ENCODE assay signal across 29 mouse cellular contexts in the genomic region with DNA sequence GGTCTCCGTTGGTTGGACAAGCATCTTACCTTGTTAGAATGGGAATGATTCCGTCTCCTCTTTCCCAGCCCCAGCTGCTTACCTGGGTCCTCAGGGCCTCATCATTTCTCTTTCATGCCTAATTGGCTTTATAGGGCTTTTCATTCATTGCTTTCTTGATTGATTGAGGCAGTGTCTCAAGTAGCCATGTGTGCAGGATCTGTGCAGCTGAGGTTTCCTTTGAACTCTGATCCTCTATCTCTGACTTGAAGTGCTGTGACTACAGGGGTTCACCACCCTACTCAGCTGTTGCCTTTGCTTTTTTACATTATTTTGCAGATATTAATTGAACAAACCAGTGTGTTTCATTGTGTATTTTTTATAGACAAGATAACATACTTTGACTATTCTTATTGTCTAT. TPM values are rescaled to one million over a fixed set of nuclear protein-coding genes. Genes with fewer than 3 reads are reported as not detected.
DNase-seq lines count a peak whose midpoint lies in the region; ATAC-seq and TF ChIP-seq lines count a peak whose summit lies in the region.
"Had no signal": no experiment of that assay in that cellular context is flagged by ENCODE, and none has a peak within 500 bp of the region (broad histone marks: within the 10 kb centered on the region; RNA-seq: fewer than 3 reads in every experiment).

No protein-coding gene starts in this region.

- DNase-seq in embryo, embryonic 10.5 days (ENCODE audit: low spot score): peak; percentile 31
- DNase-seq in embryo, embryonic 11 days: no peak
- DNase-seq in kidney, adult 2 months: no peak
- DNase-seq in lung, postnatal 0 days (ENCODE audit: low spot score): no peak
- no peak for DNase-seq in lung, postnatal 25 days (ENCODE audit: low spot score)
- DNase-seq in stomach, postnatal 0 days (ENCODE audit: low spot score): no peak
- DNase-seq in midbrain, postnatal 0 days (ENCODE audit: low spot score): no peak
- DNase-seq: adrenal gland, postnatal 10 days; cerebellum, adult 2 months; cerebellum, postnatal 25 days; gastrocnemius, postnatal 14 days; heart, adult 18-20 months; heart, postnatal 36 days; kidney, postnatal 25 days; right cerebral cortex, adult 18-20 months; right cerebral cortex, postnatal 4 days; thymus, adult 2 months; thymus, postnatal 4 days had no signal

- no peak for TF ChIP-seq POLR2A in kidney, adult 2 months (IDR thresholded peaks at IDR 0.05; ENCODE audit: low read depth, low read length)

- H3K4me3 ChIP-seq in kidney, embryonic 14.5 days (ENCODE audit: low read length): no peak overlapping the region
- no peak overlapping the region for H3K4me3 ChIP-seq in kidney, adult 2 months (ENCODE audit: insufficient read depth, low read depth, low read length)
- no peak overlapping the region for H3K4me3 ChIP-seq in lung, postnatal 0 days (ENCODE audit: low read depth, low read length)
- no peak overlapping the region for H3K4me3 ChIP-seq in stomach, postnatal 0 days (ENCODE audit: low read depth, low read length)
- H3K4me3 ChIP-seq in midbrain, postnatal 0 days (ENCODE audit: low read depth, low read length): no peak overlapping the region
- H3K4me3 ChIP-seq: forebrain, embryonic 15.5 days; heart, embryonic 15.5 days; limb, embryonic 13.5 days; liver, embryonic 15.5 days; stomach, embryonic 15.5 days had no signal

- no peaks in the 10 kb centered on the region for H3K36me3 ChIP-seq in kidney, embryonic 14.5 days (ENCODE audit: control insufficient read depth, insufficient read depth, low read length)
- H3K36me3 ChIP-seq in kidney, adult 2 months (ENCODE audit: control insufficient read depth, insufficient read depth, low read length): no peaks in the 10 kb centered on the region
- H3K36me3 ChIP-seq in lung, postnatal 0 days (ENCODE audit: insufficient read depth, low read length): no peaks in the 10 kb centered on the region
- no peaks in the 10 kb centered on the region for H3K36me3 ChIP-seq in stomach, postnatal 0 days (ENCODE audit: control insufficient read depth, insufficient read depth, low read length)
- H3K36me3 ChIP-seq in midbrain, postnatal 0 days (ENCODE audit: insufficient read depth, low read length): no peaks in the 10 kb centered on the region
- H3K36me3 ChIP-seq: forebrain, embryonic 15.5 days; heart, embryonic 15.5 days; limb, embryonic 13.5 days; liver, embryonic 15.5 days; stomach, embryonic 15.5 days had no signal

- 28% methylated on average over 2 of the region's 2 CpGs for WGBS in kidney, embryonic 14.5 days
- WGBS in kidney, adult 2 months: 88% methylated on average over 2 of the region's 2 CpGs
- 83% methylated on average over 2 of the region's 2 CpGs for WGBS in lung, postnatal 0 days
- 81% methylated on average over 2 of the region's 2 CpGs for WGBS in stomach, postnatal 0 days
- WGBS in midbrain, postnatal 0 days: 53% methylated on average over 2 of the region's 2 CpGs

- H3K4me2 ChIP-seq in kidney, embryonic 14.5 days (replicated peaks; ENCODE audit: low read depth, low read length): no peak overlapping the region
- H3K4me2 ChIP-seq in lung, postnatal 0 days (replicated peaks; ENCODE audit: low read depth, low read length): no peak overlapping the region
- H3K4me2 ChIP-seq in stomach, postnatal 0 days (replicated peaks; ENCODE audit: low read depth): no peak overlapping the region
- H3K4me2 ChIP-seq in midbrain, postnatal 0 days (ENCODE audit: low read depth, low read length, poor library complexity, severe bottlenecking): no peak overlapping the region
- H3K4me2 ChIP-seq: forebrain, embryonic 15.5 days; heart, embryonic 15.5 days; limb, embryonic 13.5 days; liver, embryonic 15.5 days; midbrain, embryonic 11.5 days; stomach, embryonic 15.5 days had no signal

- no peak for TF ChIP-seq CTCF in kidney, adult 2 months (conservative IDR thresholded peaks at IDR 0.05; ENCODE audit: insufficient read depth, insufficient read length, low read depth, low read length)
- TF ChIP-seq CTCF in lung, postnatal 0 days (IDR thresholded peaks at IDR 0.05): no peak
- TF ChIP-seq CTCF in stomach, postnatal 0 days (IDR thresholded peaks at IDR 0.05; ENCODE audit: low read depth): no peak
- TF ChIP-seq CTCF in midbrain, postnatal 0 days (IDR thresholded peaks at IDR 0.05): no peak

- H3K27me3 ChIP-seq in kidney, embryonic 14.5 days (ENCODE audit: control insufficient read depth, insufficient read depth, low read length): no peaks in the 10 kb centered on the region
- H3K27me3 ChIP-seq in kidney, adult 2 months (replicated peaks; ENCODE audit: control insufficient read depth, insufficient read depth, low read length): no peaks in the 10 kb centered on the region
- H3K27me3 ChIP-seq in lung, postnatal 0 days (replicated peaks; ENCODE audit: insufficient read depth, low read length): no peaks in the 10 kb centered on the region
- no peaks in the 10 kb centered on the region for H3K27me3 ChIP-seq in stomach, postnatal 0 days (ENCODE audit: control insufficient read depth, insufficient read depth, low read length)
- no peaks in the 10 kb centered on the region for H3K27me3 ChIP-seq in midbrain, postnatal 0 days (ENCODE audit: insufficient read depth, low read length)
- H3K27me3 ChIP-seq: forebrain, embryonic 15.5 days; heart, embryonic 15.5 days; limb, embryonic 13.5 days; liver, embryonic 15.5 days; stomach, embryonic 15.5 days had no signal

- peaks cover 29% of the 10 kb centered on the region for H3K4me1 ChIP-seq in kidney, embryonic 14.5 days (ENCODE audit: control insufficient read depth, insufficient read depth, low read length)
- H3K4me1 ChIP-seq in kidney, adult 2 months (ENCODE audit: control insufficient read depth, insufficient read depth, low read length): peaks cover 34% of the 10 kb centered on the region
- peaks cover 5% of the 10 kb centered on the region; the same call in 1 of the 2 replicates for H3K4me1 ChIP-seq in lung, postnatal 0 days (ENCODE audit: insufficient read depth, low read depth, low read length)
- H3K4me1 ChIP-seq in stomach, postnatal 0 days (replicated peaks; ENCODE audit: control insufficient read depth, insufficient read depth): no peaks in the 10 kb centered on the region
- no peaks in the 10 kb centered on the region for H3K4me1 ChIP-seq in midbrain, postnatal 0 days (ENCODE audit: insufficient read depth, low read length)
- H3K4me1 ChIP-seq: forebrain, embryonic 15.5 days had no signal

- no peaks in the 10 kb centered on the region for H3K9me3 ChIP-seq in kidney, embryonic 14.5 days (ENCODE audit: control insufficient read depth, low read length)
- H3K9me3 ChIP-seq in lung, postnatal 0 days (ENCODE audit: low read length): no peaks in the 10 kb centered on the region
- no peaks in the 10 kb centered on the region for H3K9me3 ChIP-seq in stomach, postnatal 0 days (ENCODE audit: control insufficient read depth, low read length)
- H3K9me3 ChIP-seq in midbrain, postnatal 0 days (ENCODE audit: low read length): no peaks in the 10 kb centered on the region
- H3K9me3 ChIP-seq: forebrain, embryonic 15.5 days; heart, embryonic 15.5 days; limb, embryonic 13.5 days; liver, embryonic 15.5 days; stomach, embryonic 15.5 days had no signal

- no peak overlapping the region for H3K9ac ChIP-seq in kidney, embryonic 14.5 days (ENCODE audit: low read depth, low read length)
- H3K9ac ChIP-seq in lung, postnatal 0 days (replicated peaks; ENCODE audit: low read depth): no peak overlapping the region
- H3K9ac ChIP-seq in stomach, postnatal 0 days (ENCODE audit: low read length): no peak overlapping the region
- no peak overlapping the region for H3K9ac ChIP-seq in midbrain, postnatal 0 days (replicated peaks; ENCODE audit: low read length, poor library complexity, severe bottlenecking)
- H3K9ac ChIP-seq: forebrain, embryonic 15.5 days; heart, embryonic 15.5 days; limb, embryonic 13.5 days; liver, embryonic 15.5 days; stomach, embryonic 15.5 days had no signal

- ATAC-seq in kidney, embryonic 14.5 days (ENCODE audit: low FRiP score, low TSS enrichment): peak; percentile 83; the same call in 1 of the 2 replicates
- ATAC-seq in lung, postnatal 0 days: no peak
- no peak for ATAC-seq in stomach, postnatal 0 days (ENCODE audit: low FRiP score, low TSS enrichment)
- ATAC-seq in midbrain, postnatal 0 days (ENCODE audit: low FRiP score): no peak
- ATAC-seq: forebrain, embryonic 15.5 days; hindbrain, postnatal 0 days; intestine, embryonic 16.5 days had no signal

- H3K27ac ChIP-seq in kidney, embryonic 14.5 days (ENCODE audit: low read depth, low read length): no peak overlapping the region
- H3K27ac ChIP-seq in kidney, adult 2 months (ENCODE audit: insufficient read depth, low read depth, low read length): no peak overlapping the region
- H3K27ac ChIP-seq in lung, postnatal 0 days (ENCODE audit: low read length): peak overlapping the region; percentile 38; the same call in 1 of the 2 replicates
- H3K27ac ChIP-seq in stomach, postnatal 0 days (replicated peaks): peak overlapping the region; percentile 49; the same call in 1 of the 2 replicates
- H3K27ac ChIP-seq in midbrain, postnatal 0 days (ENCODE audit: low read depth, low read length): no peak overlapping the region
- H3K27ac ChIP-seq: forebrain, embryonic 15.5 days; heart, embryonic 15.5 days; hindbrain, postnatal 0 days; limb, embryonic 13.5 days; liver, embryonic 15.5 days had no signal

- no peak for TF ChIP-seq EP300 in lung, postnatal 0 days (IDR thresholded peaks at IDR 0.05)
- no peak for TF ChIP-seq EP300 in stomach, postnatal 0 days (optimal IDR thresholded peaks at IDR 0.05)

RNA-seq across cellular contexts. Expression of a gene that starts 25.2 kb away (rescaled TPM):
- 0.37 and 0.45 TPM in 2 replicates for polyA plus RNA-seq in kidney, embryonic 14.5 days (2014; fragmentation: Nextera tagmentation; extraction: Ambion mirVana)
- polyA plus RNA-seq in kidney, adult 2 months (2012; rRNA removed): 0.07 TPM in 1 of 2 replicates, not detected in the other
- polyA plus RNA-seq in lung, postnatal 0 days (2015; fragmentation: Nextera tagmentation; extraction: Ambion mirVana): 0.13 and 0.17 TPM in 2 replicates
- 0.11 TPM in 1 of 2 replicates, not detected in the other for polyA plus RNA-seq in stomach, postnatal 0 days (2015; fragmentation: Nextera tagmentation; extraction: Ambion mirVana)
- not detected in 2 replicates for total RNA-seq in midbrain, postnatal 0 days (2014; rRNA removed)
- polyA plus RNA-seq in midbrain, postnatal 0 days (2015; fragmentation: Nextera tagmentation; extraction: Ambion mirVana): not detected in 2 replicates
- total RNA-seq: adrenal gland, postnatal 10 days; gastrocnemius, postnatal 14 days; heart, adult 18-20 months; heart, postnatal 36 days; hindbrain, postnatal 0 days; left cerebral cortex, adult 18-20 months; left cerebral cortex, postnatal 25 days had no signal
- polyA plus RNA-seq: cerebellum, adult 2 months; forebrain, embryonic 15.5 days; hindbrain, postnatal 0 days; thymus, adult 2 months had no signal

RNA-seq across cellular contexts. Expression of a gene that starts 40.7 kb away (rescaled TPM):
- 34.7 and 80.1 TPM in 2 replicates for polyA plus RNA-seq in kidney, embryonic 14.5 days (2014; fragmentation: Nextera tagmentation; extraction: Ambion mirVana)
- polyA plus RNA-seq in kidney, adult 2 months (2012; rRNA removed): 20.6 and 23.4 TPM in 2 replicates
- polyA plus RNA-seq in lung, postnatal 0 days (2015; fragmentation: Nextera tagmentation; extraction: Ambion mirVana): 50.5 and 53.5 TPM in 2 replicates
- 26.1 and 29.8 TPM in 2 replicates for polyA plus RNA-seq in stomach, postnatal 0 days (2015; fragmentation: Nextera tagmentation; extraction: Ambion mirVana)
- total RNA-seq in midbrain, postnatal 0 days (2014; rRNA removed): 23.7 and 25.0 TPM in 2 replicates
- 21.6 and 25.4 TPM in 2 replicates for polyA plus RNA-seq in midbrain, postnatal 0 days (2015; fragmentation: Nextera tagmentation; extraction: Ambion mirVana)

Comparison
In these comparisons a context has a peak if more than half of its experiments do, and no peak if none do; other contexts are left out.
1. H3K27ac ChIP-seq: peak in lung, postnatal 0 days (single experiment) and stomach, postnatal 0 days (single experiment); none in kidney, embryonic 14.5 days (single experiment), kidney, adult 2 months (single experiment) and midbrain, postnatal 0 days (single experiment).